Mouse (Mus musculus) small intestine, adult 2 months (tissue): ENCODE data around the gene Ndufa12.

Experiments used
- CTCF ChIP-seq: fragments of 200-500 bp; IDR thresholded peaks from 2 replicates; pipeline ENCODE4 v1.5.1; 2012; ENCODE audit warnings: low read depth, mild to moderate bottlenecking, control low read depth, inconsistent platforms, low read length, moderate library complexity, mixed read lengths; ENCODE audit not compliant: insufficient replicate concordance, insufficient read length; ENCODE audit errors: extremely low read depth
- POLR2A ChIP-seq: fragments of 200-500 bp; IDR thresholded peaks from 2 replicates; pipeline ENCODE4 v1.6.1; 2012; ENCODE audit warnings: low read depth, mild to moderate bottlenecking, control low read depth, inconsistent platforms, low read length, moderate library complexity

DNA sequence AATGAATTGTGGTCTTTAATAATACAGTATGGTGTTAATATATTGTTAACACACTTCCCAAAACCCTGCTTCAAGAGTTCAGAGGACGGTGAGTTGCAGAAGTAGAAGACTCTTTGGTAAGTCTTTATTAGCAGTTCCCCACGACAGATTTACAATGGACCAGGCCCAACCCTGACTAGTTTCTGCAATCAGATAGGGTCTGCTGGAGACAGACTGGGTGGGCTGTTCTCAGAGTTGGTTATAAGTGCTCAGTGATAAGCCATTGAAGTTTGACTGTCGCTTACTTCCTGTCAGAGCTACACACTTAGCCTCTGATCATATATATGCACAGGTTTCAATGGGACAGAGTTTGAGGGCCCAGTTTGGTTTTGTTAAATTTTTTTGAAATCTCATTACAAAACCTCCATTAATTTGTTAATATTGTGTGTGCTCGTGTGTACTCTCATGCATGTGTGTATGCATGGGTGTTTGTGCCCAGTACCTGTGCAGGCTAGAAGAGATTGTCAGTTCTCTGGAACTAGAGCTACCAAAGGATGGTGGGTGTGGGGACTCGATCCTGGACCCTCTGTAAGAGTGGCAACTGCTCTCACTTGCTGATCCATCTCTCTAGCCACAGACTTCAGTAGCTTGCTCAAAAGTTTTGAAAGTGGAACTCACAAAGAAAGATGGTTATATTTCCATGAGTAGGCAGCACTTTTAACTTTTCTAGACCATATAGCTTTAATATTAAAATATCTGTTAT lies 34.2 kb upstream of the Ndufa12 start:
- TF ChIP-seq POLR2A (no peak), CTCF (no peak)
